ENCODE assay signal across 29 mouse cellular contexts in genomic region chr1:156113884-156114499, GRCm38 (mm10).
DNase-seq lines count a peak whose midpoint lies in the region; ATAC-seq and TF ChIP-seq lines count a peak whose summit lies in the region.
"Had no signal": no experiment of that assay in that cellular context is flagged by ENCODE, and none has a peak within 500 bp of the region (broad histone marks: within the 10 kb centered on the region; RNA-seq: fewer than 3 reads in every experiment).

No protein-coding gene starts in this region.

- 51% methylated on average over 8 of the region's 8 CpGs for WGBS in heart, embryonic 13.5 days
- WGBS in liver, embryonic 13.5 days (ENCODE audit: insufficient replicate concordance), result 20% methylated on average over 8 of the region's 8 CpGs
- 87% methylated on average over 8 of the region's 8 CpGs for WGBS in hindbrain, embryonic 13.5 days

- TF ChIP-seq CTCF in MEL (IDR thresholded peaks at IDR 0.05 in 2 of 3, conservative IDR thresholded peaks at IDR 0.05 in 1 of 3; ENCODE audit: control insufficient read depth in 1 of 3, insufficient read depth in 1 of 3, low read depth in 2 of 3, low read length in 3 of 3, poor library complexity in 1 of 3, severe bottlenecking in 1 of 3), result no peak

- no peak; a peak in 1 of 4 replicates for TF ChIP-seq POLR2A in MEL (IDR thresholded peaks at IDR 0.05; ENCODE audit: control insufficient read depth in 1 of 2, insufficient read depth in 1 of 2, low read depth in 1 of 2, low read length in 2 of 2, poor library complexity in 1 of 2)

- TF ChIP-seq EP300 in MEL (IDR thresholded peaks at IDR 0.05; ENCODE audit: low read depth in 1 of 2, low read length in 2 of 2), result peak; percentile 91 to 95

- no peaks in the 10 kb centered on the region for H3K79me2 ChIP-seq in MEL (ENCODE audit: control insufficient read depth, insufficient read depth, low read length, poor library complexity)

- H3K4me2 ChIP-seq in heart, embryonic 13.5 days, result no peak overlapping the region
- no peak overlapping the region for H3K4me2 ChIP-seq in liver, embryonic 13.5 days
- H3K4me2 ChIP-seq in hindbrain, embryonic 13.5 days, result no peak overlapping the region
- H3K4me2 ChIP-seq: embryonic facial prominence, embryonic 15.5 days; forebrain, embryonic 12.5 days; heart, embryonic 15.5 days; hindbrain, embryonic 12.5 days; limb, embryonic 15.5 days; lung, embryonic 14.5 days; stomach, embryonic 15.5 days had no signal

- H3K27me3 ChIP-seq in heart, embryonic 13.5 days (replicated peaks), result no peaks in the 10 kb centered on the region
- H3K27me3 ChIP-seq in MEL (ENCODE audit: control insufficient read depth in 1 of 2, insufficient read depth in 2 of 2, low read length in 2 of 2), result no peaks in the 10 kb centered on the region
- H3K27me3 ChIP-seq in liver, embryonic 13.5 days, result no peaks in the 10 kb centered on the region
- no peaks in the 10 kb centered on the region for H3K27me3 ChIP-seq in hindbrain, embryonic 13.5 days
- H3K27me3 ChIP-seq: embryonic facial prominence, embryonic 15.5 days; forebrain, embryonic 12.5 days; heart, embryonic 15.5 days; hindbrain, embryonic 12.5 days; limb, embryonic 15.5 days; Patski; stomach, embryonic 15.5 days had no signal

- no peak for DNase-seq in heart, adult 9 months (ENCODE audit: low spot score in 2 of 2)
- DNase-seq in MEL (ENCODE audit: low read depth, low spot score), result peak; percentile 79
- DNase-seq in liver, embryonic 13.5 days, result no peak
- no peak for DNase-seq in layer of hippocampus, postnatal 14 days (ENCODE audit: low spot score in 2 of 2)
- DNase-seq: adrenal gland, postnatal 14 days; B cell, adult 2 months; cerebellum, adult 11-12 months; cerebellum, postnatal 10 days; forebrain, postnatal 0 days; kidney, adult 9 months; kidney, postnatal 10 days; lung, embryonic 14.5 days; lung, postnatal 14 days; midbrain, embryonic 14.5 days; right cerebral cortex, postnatal 25 days; thymus, postnatal 14 days had no signal

- peaks cover 25% of the 10 kb centered on the region for H3K4me1 ChIP-seq in heart, embryonic 13.5 days
- peaks cover 4 to 31% of the 10 kb centered on the region in 2 experiments; a peak in 3 of 4 replicates for H3K4me1 ChIP-seq in MEL (ENCODE audit: control insufficient read depth in 1 of 2, insufficient read depth in 2 of 2, low read length in 2 of 2)
- peaks cover 39% of the 10 kb centered on the region for H3K4me1 ChIP-seq in liver, embryonic 13.5 days (replicated peaks)
- peaks cover 17% of the 10 kb centered on the region for H3K4me1 ChIP-seq in hindbrain, embryonic 13.5 days (replicated peaks)
- H3K4me1 ChIP-seq: limb, embryonic 15.5 days; stomach, embryonic 15.5 days had no signal

- H3K36me3 ChIP-seq in heart, embryonic 13.5 days, result no peaks in the 10 kb centered on the region
- H3K36me3 ChIP-seq in MEL (ENCODE audit: control insufficient read depth in 1 of 2, insufficient read depth in 2 of 2, low read length in 2 of 2), result peaks cover 0 to 20% of the 10 kb centered on the region in 2 experiments; a peak in 2 of 4 replicates
- no peaks in the 10 kb centered on the region for H3K36me3 ChIP-seq in liver, embryonic 13.5 days
- H3K36me3 ChIP-seq in hindbrain, embryonic 13.5 days, result no peaks in the 10 kb centered on the region
- H3K36me3 ChIP-seq: embryonic facial prominence, embryonic 10.5 days; embryonic facial prominence, embryonic 15.5 days; forebrain, embryonic 12.5 days; heart, embryonic 15.5 days; hindbrain, embryonic 12.5 days; limb, embryonic 10.5 days; limb, embryonic 15.5 days; stomach, embryonic 15.5 days had no signal

- no peak overlapping the region for H3K9ac ChIP-seq in heart, embryonic 13.5 days
- peak overlapping the region; percentile 45 for H3K9ac ChIP-seq in MEL (ENCODE audit: control insufficient read depth, low read depth, low read length, poor library complexity, severe bottlenecking)
- H3K9ac ChIP-seq in liver, embryonic 13.5 days, result no peak overlapping the region
- H3K9ac ChIP-seq in hindbrain, embryonic 13.5 days, result no peak overlapping the region
- H3K9ac ChIP-seq: embryonic facial prominence, embryonic 15.5 days; forebrain, embryonic 12.5 days; forebrain, postnatal 0 days; heart, embryonic 15.5 days; hindbrain, embryonic 12.5 days; limb, embryonic 15.5 days; lung, embryonic 14.5 days; stomach, embryonic 15.5 days had no signal

- 0 out of 2 replicates have a peak overlapping the region, but pooled peaks have one; percentile 12 for H3K27ac ChIP-seq in heart, embryonic 13.5 days (replicated peaks)
- H3K27ac ChIP-seq in MEL (ENCODE audit: control insufficient read depth, low read depth, low read length), result peak overlapping the region; percentile 67
- H3K27ac ChIP-seq in liver, embryonic 13.5 days, result peak overlapping the region; percentile 50
- no peak overlapping the region for H3K27ac ChIP-seq in hindbrain, embryonic 13.5 days
- H3K27ac ChIP-seq: embryonic facial prominence, embryonic 15.5 days; forebrain, embryonic 12.5 days; heart, embryonic 15.5 days; hindbrain, embryonic 12.5 days; limb, embryonic 10.5 days; limb, embryonic 15.5 days; stomach, embryonic 15.5 days had no signal

- no peak overlapping the region for H3K4me3 ChIP-seq in heart, embryonic 13.5 days
- H3K4me3 ChIP-seq in MEL (ENCODE audit: control insufficient read depth in 1 of 2, insufficient read depth in 1 of 2, low read depth in 2 of 2, low read length in 2 of 2), result peak overlapping the region in 1 of 2 experiments; percentile 7; a peak in 2 of 4 replicates
- H3K4me3 ChIP-seq in liver, embryonic 13.5 days (replicated peaks), result no peak overlapping the region
- H3K4me3 ChIP-seq in hindbrain, embryonic 13.5 days, result no peak overlapping the region
- H3K4me3 ChIP-seq: embryonic facial prominence, embryonic 10.5 days; embryonic facial prominence, embryonic 15.5 days; forebrain, embryonic 12.5 days; heart, embryonic 15.5 days; hindbrain, embryonic 12.5 days; limb, embryonic 10.5 days; limb, embryonic 15.5 days; stomach, embryonic 15.5 days had no signal

- no peak for ATAC-seq in heart, embryonic 13.5 days (ENCODE audit: extremely low read depth, insufficient number of reproducible peaks, low FRiP score, low TSS enrichment)
- ATAC-seq in liver, embryonic 13.5 days (ENCODE audit: low read depth), result peak; percentile 78
- peak; percentile 74 for ATAC-seq in megakaryocyte-erythroid progenitor cell, adult 5-6 weeks (replicated peaks; ENCODE audit: low FRiP score, low TSS enrichment, poor library complexity, severe bottlenecking)
- ATAC-seq in hindbrain, embryonic 13.5 days (ENCODE audit: low FRiP score), result no peak
- ATAC-seq: forebrain, postnatal 0 days; intestine, postnatal 0 days; Patski had no signal

- no peaks in the 10 kb centered on the region for H3K9me3 ChIP-seq in heart, embryonic 13.5 days
- no peaks in the 10 kb centered on the region for H3K9me3 ChIP-seq in MEL (replicated peaks; ENCODE audit: insufficient read depth, low read length)
- H3K9me3 ChIP-seq in liver, embryonic 13.5 days (replicated peaks), result no peaks in the 10 kb centered on the region
- H3K9me3 ChIP-seq in hindbrain, embryonic 13.5 days, result no peaks in the 10 kb centered on the region
- H3K9me3 ChIP-seq: embryonic facial prominence, embryonic 10.5 days; embryonic facial prominence, embryonic 15.5 days; forebrain, embryonic 12.5 days; heart, embryonic 15.5 days; hindbrain, embryonic 12.5 days; limb, embryonic 10.5 days; limb, embryonic 15.5 days; stomach, embryonic 15.5 days had no signal

- TF ChIP-seq RAD21 in MEL (IDR thresholded peaks at IDR 0.05; ENCODE audit: low read depth, low read length), result no peak

TF ChIP-seq in MEL, 35 proteins besides CTCF, POLR2A, EP300 and RAD21:
- TF ChIP-seq TAL1 (IDR thresholded peaks at IDR 0.05; ENCODE audit: low read length) (peak; percentile 84), SIN3A (IDR thresholded peaks at IDR 0.05; ENCODE audit: low read length) (peak; percentile 51; the same call in 1 of the 2 replicates), MAFK (IDR thresholded peaks at IDR 0.05; ENCODE audit: borderline replicate concordance, low read depth, low read length) (0 out of 2 replicates have a peak, but pooled peaks have one; percentile 21), MYB (IDR thresholded peaks at IDR 0.05; ENCODE audit: low read depth, low read length) (peak; percentile 61; the same call in 1 of the 2 replicates), GATA1 (IDR thresholded peaks at IDR 0.05; ENCODE audit: low read depth, low read length) (peak; percentile 90), ETS1 (IDR thresholded peaks at IDR 0.05; ENCODE audit: low read depth, low read length) (peak; percentile 70; the same call in 1 of the 2 replicates), USF2 (IDR thresholded peaks at IDR 0.05; ENCODE audit: borderline replicate concordance in 1 of 2, insufficient read depth in 1 of 2, low read depth in 1 of 2, low read length in 2 of 2) (no peak), USF1 (IDR thresholded peaks at IDR 0.05; ENCODE audit: low read depth, low read length) (peak; percentile 53), TCF12 (IDR thresholded peaks at IDR 0.05; ENCODE audit: low read depth, low read length) (peak; percentile 90), MYC (IDR thresholded peaks at IDR 0.05; ENCODE audit: low read depth, low read length) (peak; percentile 68; the same call in 1 of the 2 replicates), MXI1 (IDR thresholded peaks at IDR 0.05; ENCODE audit: low read depth, low read length) (no peak; the same call in 1 of the 2 replicates), GABPA (IDR thresholded peaks at IDR 0.05; ENCODE audit: low read depth, low read length) (no peak), TBP (IDR thresholded peaks at IDR 0.05; ENCODE audit: low read depth, low read length) (peak; percentile 79), RCOR1 (IDR thresholded peaks at IDR 0.05; ENCODE audit: low read depth, low read length) (peak; percentile 61), ELF1 (IDR thresholded peaks at IDR 0.05; ENCODE audit: low read depth, low read length) (no peak), NELFE (IDR thresholded peaks at IDR 0.05; ENCODE audit: low read depth, low read length) (peak; percentile 38), POLR2AphosphoS5 (IDR thresholded peaks at IDR 0.05; ENCODE audit: borderline replicate concordance, low read depth, low read length) (no peak)

Comparison
In these comparisons a context has a peak if more than half of its experiments do, and no peak if none do; other contexts are left out.
1. ATAC-seq: peak in liver, embryonic 13.5 days (single experiment) and megakaryocyte-erythroid progenitor cell, adult 5-6 weeks (single experiment); none in heart, embryonic 13.5 days (single experiment) and hindbrain, embryonic 13.5 days (single experiment).